Mouse (Mus musculus) midbrain, embryonic 10.5 days (tissue): ENCODE data around the gene Shank2. TPM values are rescaled to one million over a fixed set of nuclear protein-coding genes. Genes with fewer than 3 reads are reported as not detected.

ENCODE experiments used
- DNase-seq: peaks from one replicate; pipeline ENCODE4 v3.0.0-alpha.2; 2017; ENCODE audit warnings: low spot score
- H3K27ac ChIP-seq: fragments of 300-500 bp; sonication (generic); replicated peaks from 2 replicates; pipeline ENCODE4 v1.5.1; 2016; ENCODE audit warnings: mild to moderate bottlenecking
- H3K27me3 ChIP-seq: fragments of 300-500 bp; sonication (generic); 2 replicates; pipeline ENCODE4 v1.6.1; 2016; ENCODE audit warnings: low read depth, mild to moderate bottlenecking; ENCODE audit not compliant: poor library complexity, severe bottlenecking
- H3K36me3 ChIP-seq: fragments of 300-500 bp; sonication (generic); 2 replicates; pipeline ENCODE4 v1.6.1; 2016; ENCODE audit warnings: mild to moderate bottlenecking, moderate library complexity
- H3K4me1 ChIP-seq: fragments of 300-500 bp; sonication (generic); 2 replicates; pipeline ENCODE4 v1.6.1; 2016
- H3K4me3 ChIP-seq: fragments of 300-500 bp; sonication (generic); 2 replicates; pipeline ENCODE4 v1.5.1; 2016; ENCODE audit warnings: mild to moderate bottlenecking, moderate library complexity
- H3K9me3 ChIP-seq: fragments of 300-500 bp; sonication (generic); replicated peaks from 2 replicates; pipeline ENCODE4 v1.6.1; 2016; ENCODE audit warnings: mild to moderate bottlenecking
- WGBS: fragments of 180-500 bp; shearing (Covaris S2); methylation state at CpG from one replicate; pipeline ENCODE4 v1.1.7; 2016; 5-methylcytosine and 5-hydroxymethylcytosine counted together
- polyA plus RNA-seq: library from polyadenylated mRNA; unstranded; fragments of >200 nt; fragmentation: Nextera tagmentation; extraction: Ambion mirVana; gene quantifications from 2 replicates; pipeline ENCODE4 v1.2.1, GENCODE M21; 2016

The Shank2 gene
- polyA plus RNA-seq, 1 experiment from 2014 or later, result 0.91 TPM

- 64% methylated on average over 9 of the region's 9 CpGs for WGBS
- Histone ChIP-seq H3K9me3 (no peaks in the 10 kb centered on the region), H3K27ac (peak overlapping the region; percentile 67), H3K4me3 (no peak overlapping the region), H3K4me1 (peaks cover 14% of the 10 kb centered on the region), H3K27me3 (no peaks in the 10 kb centered on the region), H3K36me3 (no peaks in the 10 kb centered on the region)
- peak; percentile 15 for DNase-seq
Observed at GRCm38 (mm10) chr7:144037966-144038669, 36.4 kb downstream of the Shank2 start.

DNA sequence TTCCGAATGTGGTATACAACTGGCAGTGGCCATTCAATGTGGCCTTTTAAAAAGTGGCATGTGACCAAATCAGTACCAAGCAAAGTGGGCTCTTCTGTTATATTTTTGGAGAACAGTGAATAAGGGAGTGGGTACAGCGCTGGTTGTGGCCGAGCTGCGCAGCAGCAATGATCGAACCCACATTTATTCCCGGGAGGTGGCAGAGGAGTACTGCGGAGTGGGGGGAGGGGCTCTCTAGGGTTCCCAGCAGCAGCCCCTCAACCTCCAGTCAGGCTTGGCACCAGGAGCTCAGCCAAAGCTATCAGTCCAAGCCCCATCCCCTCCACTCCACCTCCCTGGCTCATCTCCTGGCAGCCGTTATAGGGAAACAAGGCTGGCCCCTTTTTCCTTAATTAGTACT lies 37.0 kb downstream of the Shank2 start:
- no peak for DNase-seq
- H3K4me1 ChIP-seq, result peaks cover 14% of the 10 kb centered on the region
- no peaks in the 10 kb centered on the region for H3K27me3 ChIP-seq
- no peaks in the 10 kb centered on the region for H3K36me3 ChIP-seq
- peak overlapping the region; percentile 67; the same call in 1 of the 2 replicates for H3K27ac ChIP-seq
- H3K9me3 ChIP-seq, result no peaks in the 10 kb centered on the region
- no peak overlapping the region for H3K4me3 ChIP-seq
- WGBS, result 72% methylated on average over 8 of the region's 8 CpGs

DNA sequence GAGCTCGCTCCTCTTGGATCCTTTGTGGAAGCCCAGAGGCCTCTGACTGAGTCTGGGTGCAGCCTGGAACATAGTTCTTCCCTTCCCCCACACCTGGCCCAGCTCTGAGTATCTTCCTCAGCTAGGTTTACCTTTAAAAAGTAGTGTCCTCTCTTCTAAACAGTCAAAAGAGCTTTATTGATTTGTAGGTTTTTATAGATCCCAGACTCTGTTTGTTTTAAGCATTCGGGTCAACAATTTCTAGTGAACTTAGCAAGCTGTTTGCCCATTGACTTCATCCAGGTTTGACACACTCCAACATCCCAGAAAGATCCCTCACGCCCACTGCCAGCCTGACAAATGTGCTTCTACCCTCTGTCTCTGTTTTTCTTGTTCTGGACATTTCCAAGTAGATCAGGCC lies 38.6 kb downstream of the Shank2 start:
- H3K36me3 ChIP-seq, result no peaks in the 10 kb centered on the region
- peaks cover 29% of the 10 kb centered on the region for H3K4me1 ChIP-seq
- DNase-seq, result no peak
- H3K9me3 ChIP-seq, result no peaks in the 10 kb centered on the region
- H3K27me3 ChIP-seq, result no peaks in the 10 kb centered on the region
- WGBS, result 63% methylated on average over 3 of the region's 3 CpGs
- no peak overlapping the region for H3K27ac ChIP-seq
- H3K4me3 ChIP-seq, result no peak overlapping the region

DNA sequence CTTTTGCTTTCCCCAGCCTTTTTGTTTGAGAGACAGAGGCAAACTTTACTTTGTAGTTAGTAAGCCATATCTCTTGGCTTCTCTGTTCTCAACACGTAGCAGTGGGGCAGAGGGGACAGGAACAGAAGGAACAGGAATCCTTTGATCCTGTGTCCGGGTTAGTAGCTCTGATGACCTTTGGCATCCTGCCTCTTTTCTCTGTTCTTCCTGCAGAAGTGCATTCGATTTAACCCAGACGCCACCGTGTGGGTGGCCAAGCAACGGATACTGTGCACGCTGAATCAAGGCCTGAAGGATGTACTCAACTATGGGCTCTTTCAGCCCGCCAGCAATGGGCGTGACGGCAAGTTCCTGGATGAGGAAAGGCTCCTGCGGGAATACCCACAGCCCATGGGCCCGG lies 50.3 kb downstream of the Shank2 start:
- H3K4me1 ChIP-seq, result peaks cover 19% of the 10 kb centered on the region
- no peaks in the 10 kb centered on the region for H3K9me3 ChIP-seq
- 0 out of 2 replicates have a peak overlapping the region, but pooled peaks have one; percentile 4 for H3K27ac ChIP-seq
- no peaks in the 10 kb centered on the region for H3K36me3 ChIP-seq
- no peaks in the 10 kb centered on the region for H3K27me3 ChIP-seq
- DNase-seq, result peak; percentile 56
- no peak overlapping the region for H3K4me3 ChIP-seq
- WGBS, result 5% methylated on average over 12 of the region's 12 CpGs

GRCm38 (mm10) chr7:144055188-144055587 lies 53.5 kb downstream of the Shank2 start:
- H3K4me1 ChIP-seq, result peaks cover 19% of the 10 kb centered on the region
- 68% methylated on average over 6 of the region's 6 CpGs for WGBS
- no peaks in the 10 kb centered on the region for H3K36me3 ChIP-seq
- no peak for DNase-seq
- no peaks in the 10 kb centered on the region for H3K27me3 ChIP-seq
- no peak overlapping the region for H3K4me3 ChIP-seq
- no peak overlapping the region for H3K27ac ChIP-seq
- no peaks in the 10 kb centered on the region for H3K9me3 ChIP-seq

GRCm38 (mm10) chr7:144055702-144056531 lies 54.2 kb downstream of the Shank2 start:
- no peaks in the 10 kb centered on the region for H3K9me3 ChIP-seq
- H3K4me3 ChIP-seq, result no peak overlapping the region
- peak; percentile 53 for DNase-seq
- no peaks in the 10 kb centered on the region for H3K27me3 ChIP-seq
- 74% methylated on average over 7 of the region's 7 CpGs for WGBS
- no peak overlapping the region for H3K27ac ChIP-seq
- H3K4me1 ChIP-seq, result peaks cover 19% of the 10 kb centered on the region
- H3K36me3 ChIP-seq, result no peaks in the 10 kb centered on the region

DNA sequence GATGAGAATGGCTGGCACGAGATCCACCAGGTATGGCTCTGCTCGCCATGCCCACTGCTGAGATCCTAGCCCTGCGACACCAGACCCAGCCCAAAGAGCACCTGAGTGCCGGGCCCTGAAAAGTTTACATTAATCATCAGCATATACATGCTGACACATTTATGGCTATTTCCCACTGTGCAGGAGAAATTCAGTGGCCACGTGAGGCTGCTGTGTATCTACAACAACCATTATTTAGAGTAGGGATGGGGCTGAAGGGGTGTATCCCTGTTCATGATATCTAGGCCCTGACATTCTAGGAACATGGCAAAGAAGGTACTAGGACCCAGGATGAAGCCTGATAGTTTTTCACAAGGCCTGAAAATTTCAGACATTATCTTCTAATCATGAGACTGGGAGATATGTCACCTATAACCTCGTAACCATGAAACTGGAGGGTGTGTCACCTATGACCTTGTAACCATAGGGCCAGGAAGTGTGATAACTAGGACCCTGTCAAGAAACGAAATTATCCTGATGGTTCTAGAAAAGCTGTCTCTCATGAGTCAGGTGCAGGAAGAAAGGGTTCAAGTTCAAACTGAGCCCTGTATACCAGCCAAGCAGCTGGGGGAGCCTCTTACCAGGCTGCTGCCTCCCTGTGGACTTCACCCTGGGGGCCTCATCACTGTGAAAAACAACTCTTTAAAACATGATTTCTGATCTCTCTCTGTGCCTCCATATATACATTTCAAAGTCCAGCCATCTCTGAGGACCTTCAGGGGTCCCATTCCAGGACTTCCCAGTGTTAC lies 68.6 kb downstream of the Shank2 start:
- Histone ChIP-seq H3K4me3 (no peak overlapping the region), H3K9me3 (no peaks in the 10 kb centered on the region), H3K4me1 (peaks cover 11% of the 10 kb centered on the region), H3K27ac (no peak overlapping the region), H3K36me3 (no peaks in the 10 kb centered on the region), H3K27me3 (no peaks in the 10 kb centered on the region; the same call in 1 of the 2 replicates)
- no peak for DNase-seq
- 84% methylated on average over 7 of the region's 7 CpGs for WGBS

DNA sequence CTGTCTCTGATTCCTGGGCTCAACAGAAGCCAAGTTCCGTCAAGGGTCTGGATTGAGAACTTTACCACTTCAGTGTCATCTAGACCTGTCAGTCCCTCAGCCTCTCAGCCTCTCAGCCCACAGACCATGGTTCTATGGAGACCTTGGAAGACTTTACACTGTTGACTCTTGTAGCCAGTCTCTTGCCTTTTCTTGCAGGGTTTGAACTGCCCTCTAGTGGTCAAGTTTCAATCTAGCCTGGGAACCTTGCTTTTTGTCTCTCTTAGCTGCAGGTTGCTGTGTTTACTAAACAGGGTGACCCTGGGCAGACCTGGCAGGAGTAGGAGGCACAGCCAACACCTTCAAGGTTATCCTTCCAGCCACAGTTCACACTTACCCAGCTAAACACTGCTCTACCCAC lies 70.5 kb downstream of the Shank2 start:
- Histone ChIP-seq H3K36me3 (no peaks in the 10 kb centered on the region), H3K9me3 (no peaks in the 10 kb centered on the region), H3K27me3 (no peaks in the 10 kb centered on the region; the same call in 1 of the 2 replicates), H3K4me1 (no peaks in the 10 kb centered on the region), H3K4me3 (no peak overlapping the region), H3K27ac (no peak overlapping the region)
- WGBS, result 46% methylated on average over 1 of the region's 1 CpGs
- no peak for DNase-seq

GRCm38 (mm10) chr7:144072856-144073255 lies 71.1 kb downstream of the Shank2 start:
- 95% methylated on average over 2 of the region's 2 CpGs for WGBS
- H3K4me1 ChIP-seq, result no peaks in the 10 kb centered on the region
- no peaks in the 10 kb centered on the region; the same call in 1 of the 2 replicates for H3K27me3 ChIP-seq
- H3K36me3 ChIP-seq, result no peaks in the 10 kb centered on the region
- no peak for DNase-seq
- no peak overlapping the region for H3K4me3 ChIP-seq
- H3K9me3 ChIP-seq, result no peaks in the 10 kb centered on the region
- H3K27ac ChIP-seq, result no peak overlapping the region

- DNase-seq, result peak; percentile 69
- Histone ChIP-seq H3K4me3 (no peak overlapping the region), H3K36me3 (no peaks in the 10 kb centered on the region), H3K27me3 (no peaks in the 10 kb centered on the region), H3K9me3 (no peaks in the 10 kb centered on the region), H3K4me1 (no peaks in the 10 kb centered on the region), H3K27ac (no peak overlapping the region)
- WGBS, result 29% methylated on average over 3 of the region's 3 CpGs
Observed at GRCm38 (mm10) chr7:144074718-144075117, 73.0 kb downstream of the Shank2 start.

- no peak for DNase-seq
- Histone ChIP-seq H3K27me3 (no peaks in the 10 kb centered on the region), H3K4me1 (no peaks in the 10 kb centered on the region), H3K36me3 (no peaks in the 10 kb centered on the region), H3K9me3 (no peaks in the 10 kb centered on the region), H3K4me3 (no peak overlapping the region), H3K27ac (no peak overlapping the region)
- 88% methylated on average over 1 of the region's 1 CpGs for WGBS
Observed at GRCm38 (mm10) chr7:144078661-144079060, 76.9 kb downstream of the Shank2 start.

DNA sequence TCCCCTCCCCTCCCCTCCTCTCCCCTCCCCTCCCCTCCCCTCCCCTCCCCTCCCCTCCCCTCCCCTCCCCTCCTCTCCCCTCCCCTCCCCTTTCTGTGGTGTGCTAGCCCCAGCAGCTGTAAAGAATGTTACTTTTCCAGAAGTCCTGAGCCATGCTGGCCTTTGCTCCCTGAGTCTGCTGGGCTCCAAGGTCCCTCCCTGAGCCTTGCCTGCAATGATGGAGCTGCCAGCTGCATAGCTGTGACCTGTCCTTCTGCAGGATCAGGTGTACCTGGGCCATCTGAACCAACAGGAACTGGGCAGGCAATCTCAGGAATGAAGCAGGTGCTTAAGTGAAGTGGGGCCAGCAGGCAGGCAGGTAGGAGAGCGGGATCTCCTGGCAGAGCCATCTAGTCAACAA lies 78.1 kb downstream of the Shank2 start:
- 100% methylated on average over 1 of the region's 1 CpGs for WGBS
- no peak overlapping the region for H3K27ac ChIP-seq
- no peaks in the 10 kb centered on the region for H3K36me3 ChIP-seq
- no peaks in the 10 kb centered on the region for H3K27me3 ChIP-seq
- H3K9me3 ChIP-seq, result no peaks in the 10 kb centered on the region
- H3K4me3 ChIP-seq, result no peak overlapping the region
- no peak for DNase-seq
- H3K4me1 ChIP-seq, result no peaks in the 10 kb centered on the region
